Mouse (Mus musculus): ENCODE data around the gene Fa2h.
"Not testable (repeated sequence)": the region's sequence is repeated elsewhere in the genome, so short reads cannot be mapped to it uniquely, and the experiment has no call there.

Gene Fa2h

GRCm38 (mm10) chr8:111358905-111359304 lies 34.7 kb downstream of the Fa2h start:
- DNase-seq (ENCODE audit: low spot score in 2 of 2), result no peak

GRCm38 (mm10) chr8:111357433-111357832 lies 36.2 kb downstream of the Fa2h start:
- DNase-seq (ENCODE audit: low spot score in 2 of 2), result no peak

- no peak for DNase-seq (ENCODE audit: low spot score in 2 of 2)
Measured at GRCm38 (mm10) chr8:111353497-111353896, 40.1 kb downstream of the Fa2h start.

- DNase-seq (ENCODE audit: low spot score in 2 of 2), result no peak
Measured at GRCm38 (mm10) chr8:111352289-111352688, 41.3 kb downstream of the Fa2h start.

- no peak for DNase-seq (ENCODE audit: low spot score in 2 of 2)
Measured at GRCm38 (mm10) chr8:111350577-111350976, 43.0 kb downstream of the Fa2h start.

- peak; percentile 50 to 77 for DNase-seq (ENCODE audit: low spot score in 2 of 2)
Measured at GRCm38 (mm10) chr8:111343225-111343624, 50.4 kb downstream of the Fa2h start.

- DNase-seq (ENCODE audit: low spot score in 2 of 2), result no peak
Measured at GRCm38 (mm10) chr8:111340186-111340585, 53.4 kb downstream of the Fa2h start.

GRCm38 (mm10) chr8:111338370-111339208 lies 55.0 kb downstream of the Fa2h start:
- no peak for DNase-seq (ENCODE audit: low spot score in 2 of 2)

- DNase-seq (ENCODE audit: low spot score in 2 of 2), result peak in 1 of 2 experiments; percentile 16
Measured at GRCm38 (mm10) chr8:111337890-111338347, 55.7 kb downstream of the Fa2h start, which contains the start of gene Mlkl. Mlkl (minus strand) TSS chr8:111338177.

- DNase-seq (ENCODE audit: low spot score in 2 of 2), result no peak
Measured at GRCm38 (mm10) chr8:111337311-111337889, 56.2 kb downstream of the Fa2h start.

GRCm38 (mm10) chr8:111336692-111337091 lies 56.9 kb downstream of the Fa2h start:
- no peak for DNase-seq (ENCODE audit: low spot score in 2 of 2)

GRCm38 (mm10) chr8:111325222-111325790 lies 68.3 kb downstream of the Fa2h start:
- no peak for DNase-seq (ENCODE audit: low spot score in 2 of 2)

- DNase-seq (ENCODE audit: low spot score in 2 of 2), result no peak
Measured at GRCm38 (mm10) chr8:111314729-111315128, 78.9 kb downstream of the Fa2h start.

- not testable (repeated sequence) for DNase-seq (ENCODE audit: low spot score in 2 of 2)
Measured at GRCm38 (mm10) chr8:111313961-111314360, 79.7 kb downstream of the Fa2h start.

- DNase-seq (ENCODE audit: low spot score in 2 of 2), result no peak
Measured at GRCm38 (mm10) chr8:111312758-111313162, 80.9 kb downstream of the Fa2h start.

- not testable (repeated sequence) for DNase-seq (ENCODE audit: low spot score in 2 of 2)
Measured at GRCm38 (mm10) chr8:111310006-111310405, 83.6 kb downstream of the Fa2h start.

- DNase-seq (ENCODE audit: low spot score in 2 of 2), result no peak
Measured at GRCm38 (mm10) chr8:111305031-111305730, 88.4 kb downstream of the Fa2h start.

- DNase-seq (ENCODE audit: low spot score in 2 of 2), result no peak
Measured at GRCm38 (mm10) chr8:111304359-111304758, 89.3 kb downstream of the Fa2h start.

- DNase-seq (ENCODE audit: low spot score in 2 of 2), result not testable (repeated sequence)
Measured at GRCm38 (mm10) chr8:111303076-111303803, 90.4 kb downstream of the Fa2h start.

GRCm38 (mm10) chr8:111300597-111301546 lies 92.8 kb downstream of the Fa2h start:
- peak in 1 of 2 experiments; percentile 6 for DNase-seq (ENCODE audit: low spot score in 2 of 2)
